ENCODE assay signal across 11 mouse cellular contexts in genomic region chr5:103926398-103926797, GRCm38 (mm10). TPM values are rescaled to one million over a fixed set of nuclear protein-coding genes. Genes with fewer than 3 reads are reported as not detected.
DNase-seq lines count a peak whose midpoint lies in the region; ATAC-seq and TF ChIP-seq lines count a peak whose summit lies in the region.
"Had no signal": no experiment of that assay in that cellular context is flagged by ENCODE, and none has a peak within 500 bp of the region (broad histone marks: within the 10 kb centered on the region; RNA-seq: fewer than 3 reads in every experiment).

No protein-coding gene starts in this region.

- no peak overlapping the region for H3K4me3 ChIP-seq in lung, embryonic 14.5 days (ENCODE audit: low read depth, low read length)
- H3K4me3 ChIP-seq in forebrain, embryonic 10.5 days = no peak overlapping the region
- H3K4me3 ChIP-seq: erythroblast, embryonic 14.5 days; limb, embryonic 13.5 days had no signal

- no peaks in the 10 kb centered on the region for H3K36me3 ChIP-seq in lung, embryonic 14.5 days (ENCODE audit: insufficient read depth)
- H3K36me3 ChIP-seq in forebrain, embryonic 10.5 days (replicated peaks) = no peaks in the 10 kb centered on the region
- H3K36me3 ChIP-seq: limb, embryonic 13.5 days had no signal

- no peak overlapping the region for H3K27ac ChIP-seq in lung, embryonic 14.5 days (ENCODE audit: low read depth)
- H3K27ac ChIP-seq in forebrain, embryonic 10.5 days = no peak overlapping the region
- H3K27ac ChIP-seq: limb, embryonic 13.5 days had no signal

- no peak overlapping the region for H3K9ac ChIP-seq in lung, embryonic 14.5 days
- H3K9ac ChIP-seq: limb, embryonic 13.5 days had no signal

- no peaks in the 10 kb centered on the region for H3K9me3 ChIP-seq in lung, embryonic 14.5 days (ENCODE audit: low read depth, low read length)
- no peaks in the 10 kb centered on the region for H3K9me3 ChIP-seq in forebrain, embryonic 10.5 days
- H3K9me3 ChIP-seq: limb, embryonic 13.5 days had no signal

- peak; percentile 63 for TF ChIP-seq CTCF in lung, embryonic 14.5 days (IDR thresholded peaks at IDR 0.05; ENCODE audit: low read depth)

- 70% methylated on average over 12 of the region's 12 CpGs for WGBS in lung, embryonic 14.5 days
- 69% methylated on average over 12 of the region's 12 CpGs for whole genome bisulfite sequencing in forebrain, embryonic 10.5 days

- no peaks in the 10 kb centered on the region for H3K4me1 ChIP-seq in lung, embryonic 14.5 days (ENCODE audit: insufficient read depth)
- peaks cover 10% of the 10 kb centered on the region for H3K4me1 ChIP-seq in forebrain, embryonic 10.5 days

- DNase-seq in adrenal gland, postnatal 14 days = peak; percentile 23
- DNase-seq in adrenal gland, adult (ENCODE audit: inconsistent age in 2 of 2, low spot score in 1 of 2) = no peak
- no peak for DNase-seq in lung, embryonic 14.5 days
- DNase-seq in lung, adult 18-20 months = no peak
- peak; percentile 75 for DNase-seq in induced T-regulatory cell, adult 2 months (ENCODE audit: low read depth)
- peak; percentile 53 for DNase-seq in testis, postnatal 14 days (ENCODE audit: low spot score)
- no peak for DNase-seq in ovary, adult 18-20 months (ENCODE audit: low spot score)
- no peak for DNase-seq in forebrain, embryonic 10.5 days (ENCODE audit: extremely low spot score, low spot score)
- DNase-seq: right cerebral cortex, postnatal 4 days had no signal

- no peak for ATAC-seq in lung, embryonic 14.5 days (ENCODE audit: insufficient read depth)

- H3K27me3 ChIP-seq in lung, embryonic 14.5 days (ENCODE audit: insufficient read depth, low read length) = no peaks in the 10 kb centered on the region
- peaks cover 21% of the 10 kb centered on the region for H3K27me3 ChIP-seq in forebrain, embryonic 10.5 days (ENCODE audit: poor library complexity, severe bottlenecking)
- H3K27me3 ChIP-seq: limb, embryonic 13.5 days had no signal

- H3K4me2 ChIP-seq in lung, embryonic 14.5 days = no peak overlapping the region
- H3K4me2 ChIP-seq: limb, embryonic 13.5 days had no signal

RNA-seq across cellular contexts. Expression of gene Klhl8, which starts 15.3 kb away (rescaled TPM):
- 14.0 and 16.2 TPM in 2 replicates for total RNA-seq in adrenal gland, postnatal 14 days (2021)
- polyA plus RNA-seq in lung, embryonic 14.5 days (2014; fragmentation: Nextera tagmentation; extraction: Ambion mirVana) = 9.4 and 11.1 TPM in 2 replicates
- 8.7 and 9.9 TPM in 2 replicates for polyA plus RNA-seq in forebrain, embryonic 10.5 days (2016; fragmentation: Nextera tagmentation; extraction: Ambion mirVana)
- polyA plus RNA-seq: erythroblast, embryonic 14.5 days had no signal

RNA-seq across cellular contexts. Expression of gene Hsd17b13, which starts 50.8 kb away (rescaled TPM):
- total RNA-seq in adrenal gland, postnatal 14 days (2021) = 3.9 and 81.6 TPM in 2 replicates
- 0.23 and 0.61 TPM in 2 replicates for polyA plus RNA-seq in lung, embryonic 14.5 days (2014; fragmentation: Nextera tagmentation; extraction: Ambion mirVana)
- not detected in 2 replicates for polyA plus RNA-seq in forebrain, embryonic 10.5 days (2016; fragmentation: Nextera tagmentation; extraction: Ambion mirVana)
- polyA plus RNA-seq: erythroblast, embryonic 14.5 days; limb, embryonic 13.5 days had no signal

Comparison
In these comparisons a context has a peak if more than half of its experiments do, and no peak if none do; other contexts are left out.
1. DNase-seq: peak in adrenal gland, postnatal 14 days (single experiment), induced T-regulatory cell, adult 2 months (single experiment) and testis, postnatal 14 days (single experiment); none in adrenal gland, adult (0 of 2), lung, embryonic 14.5 days (single experiment), lung, adult 18-20 months (0 of 2), ovary, adult 18-20 months (single experiment) and forebrain, embryonic 10.5 days (single experiment).